Mouse (Mus musculus) ES-E14 (cell line): ENCODE results near the gene Ugt1a7c.

Experiments
- MAFK ChIP-seq: IDR thresholded peaks from 2 replicates; pipeline ENCODE4 v1.6.1; 2014; ENCODE audit warnings: mild to moderate bottlenecking, low read depth, low read length, inconsistent platforms; ENCODE audit not compliant: insufficient read depth
- ZC3H11A ChIP-seq: IDR thresholded peaks from 2 replicates; pipeline ENCODE4 v1.6.1; 2012; ENCODE audit warnings: low read depth, mild to moderate bottlenecking, inconsistent platforms, low read length, borderline replicate concordance
- ZNF384 ChIP-seq: IDR thresholded peaks from 2 replicates; pipeline ENCODE4 v1.6.1; 2012; ENCODE audit warnings: low read depth, low read length, inconsistent platforms

- TF ChIP-seq MAFK, result no peak
- no peak for TF ChIP-seq ZNF384
- no peak for TF ChIP-seq ZC3H11A
Measured at GRCm38 (mm10) chr1:88233421-88234247, 138.8 kb downstream of the Ugt1a7c start.
